Mouse (Mus musculus) brain, embryonic 14.5 days (tissue): ENCODE measurements at regions not wholly inside any gene's neighbourhood (a gene's known extent, or its start where the extent isn't known, plus 50 kb on each side); places are given as distances from the start of the nearest gene placed in this dataset.

Source experiments
- CTCF ChIP-seq: fragments of 200-500 bp; IDR thresholded peaks from 2 replicates; pipeline ENCODE4 v1.5.1; 2012; ENCODE audit warnings: inconsistent platforms, mild to moderate bottlenecking, moderate library complexity, borderline replicate concordance; ENCODE audit not compliant: insufficient read depth, insufficient read length; ENCODE audit errors: extremely low read depth
- POLR2A ChIP-seq: fragments of 200-500 bp; IDR thresholded peaks from 2 replicates; pipeline ENCODE4 v1.6.1; 2012; ENCODE audit warnings: mild to moderate bottlenecking, inconsistent platforms, borderline replicate concordance; ENCODE audit not compliant: poor library complexity, insufficient read depth, insufficient read length, severe bottlenecking; ENCODE audit errors: extremely low read depth

DNA sequence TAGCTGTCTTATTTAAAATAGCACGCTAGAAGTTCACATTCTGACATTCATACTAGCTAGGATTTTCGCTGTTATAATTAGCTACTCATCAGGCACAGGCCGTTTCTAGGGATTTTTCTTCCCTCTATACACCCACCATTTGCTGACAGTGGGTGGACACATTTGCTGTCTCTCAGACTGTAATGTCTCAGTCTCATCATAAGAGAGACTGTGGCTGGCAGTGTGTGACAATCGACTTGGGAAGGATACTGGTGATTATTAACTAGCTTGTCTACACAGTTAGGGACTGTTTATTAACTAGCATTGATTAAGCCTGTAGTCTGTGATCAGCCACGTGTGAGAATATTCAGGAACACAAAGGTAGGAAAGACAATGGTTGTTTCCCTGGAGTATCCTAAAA, 208.0 kb upstream of the Btbd3 start:
- TF ChIP-seq CTCF (no peak), POLR2A (no peak)
